ENCODE assay signal across 15 mouse cellular contexts in genomic region chr5:139600213-139600612, GRCm38 (mm10). TPM values are rescaled to one million over a fixed set of nuclear protein-coding genes. Genes with fewer than 3 reads are reported as not detected.
DNase-seq lines count a peak whose midpoint lies in the region; ATAC-seq lines count a peak whose summit lies in the region.
"Had no signal": no experiment of that assay in that cellular context is flagged by ENCODE, and none has a peak within 500 bp of the region (broad histone marks: within the 10 kb centered on the region; RNA-seq: fewer than 3 reads in every experiment).

No protein-coding gene starts in this region.

- H3K4me3 ChIP-seq in limb, embryonic 11.5 days (ENCODE audit: low read depth, low read length) = no peak overlapping the region
- H3K4me3 ChIP-seq in limb, embryonic 10.5 days = no peak overlapping the region
- no peak overlapping the region for H3K4me3 ChIP-seq in forebrain, embryonic 14.5 days (ENCODE audit: low read depth, low read length)
- H3K4me3 ChIP-seq in midbrain, embryonic 12.5 days = no peak overlapping the region
- H3K4me3 ChIP-seq: heart, adult 2 months; layer of hippocampus, adult 2 months had no signal

- H3K27me3 ChIP-seq in limb, embryonic 11.5 days (ENCODE audit: control insufficient read depth, insufficient read depth, low read length) = peaks cover 57% of the 10 kb centered on the region
- peaks cover 100% of the 10 kb centered on the region for H3K27me3 ChIP-seq in limb, embryonic 10.5 days (ENCODE audit: low read depth, poor library complexity, severe bottlenecking)
- H3K27me3 ChIP-seq in forebrain, embryonic 14.5 days (replicated peaks; ENCODE audit: control insufficient read depth, insufficient read depth, low read length) = peaks cover 17% of the 10 kb centered on the region
- peaks cover 73% of the 10 kb centered on the region for H3K27me3 ChIP-seq in midbrain, embryonic 12.5 days

- ATAC-seq in limb, embryonic 11.5 days (ENCODE audit: insufficient number of reproducible peaks, low FRiP score, low TSS enrichment, low read depth) = no peak
- ATAC-seq in forebrain, embryonic 14.5 days = no peak
- no peak for ATAC-seq in midbrain, embryonic 12.5 days (ENCODE audit: low FRiP score, low read depth)

- H3K9ac ChIP-seq in limb, embryonic 11.5 days (ENCODE audit: low read length) = no peak overlapping the region
- H3K9ac ChIP-seq in forebrain, embryonic 14.5 days (ENCODE audit: low read length) = no peak overlapping the region
- H3K9ac ChIP-seq in midbrain, embryonic 12.5 days (replicated peaks) = no peak overlapping the region

- 2% methylated on average over 15 of the region's 15 CpGs for WGBS in limb, embryonic 11.5 days
- WGBS in limb, embryonic 10.5 days = 3% methylated on average over 15 of the region's 15 CpGs
- WGBS in forebrain, embryonic 14.5 days = 4% methylated on average over 15 of the region's 15 CpGs
- 4% methylated on average over 15 of the region's 15 CpGs for WGBS in midbrain, embryonic 12.5 days

- H3K27ac ChIP-seq in limb, embryonic 11.5 days (replicated peaks; ENCODE audit: low read depth, low read length) = no peak overlapping the region
- H3K27ac ChIP-seq in limb, embryonic 10.5 days = no peak overlapping the region
- H3K27ac ChIP-seq in forebrain, embryonic 14.5 days (ENCODE audit: low read depth, low read length) = no peak overlapping the region
- H3K27ac ChIP-seq in midbrain, embryonic 12.5 days (replicated peaks) = peak overlapping the region; percentile 84; the same call in 1 of the 2 replicates
- H3K27ac ChIP-seq: heart, adult 2 months; layer of hippocampus, adult 2 months had no signal

- H3K9me3 ChIP-seq in limb, embryonic 11.5 days (ENCODE audit: control insufficient read depth, low read length) = no peaks in the 10 kb centered on the region
- H3K9me3 ChIP-seq in limb, embryonic 10.5 days (replicated peaks) = no peaks in the 10 kb centered on the region
- H3K9me3 ChIP-seq in forebrain, embryonic 14.5 days (replicated peaks; ENCODE audit: control insufficient read depth, low read length) = no peaks in the 10 kb centered on the region
- H3K9me3 ChIP-seq in midbrain, embryonic 12.5 days = no peaks in the 10 kb centered on the region

- H3K4me2 ChIP-seq in limb, embryonic 11.5 days (ENCODE audit: low read depth, severe bottlenecking) = no peak overlapping the region
- peak overlapping the region; percentile 43; the same call in 1 of the 2 replicates for H3K4me2 ChIP-seq in forebrain, embryonic 14.5 days (ENCODE audit: low read length)
- H3K4me2 ChIP-seq in midbrain, embryonic 12.5 days (replicated peaks) = peak overlapping the region; percentile 43

- no peaks in the 10 kb centered on the region for H3K36me3 ChIP-seq in limb, embryonic 11.5 days (ENCODE audit: control insufficient read depth, insufficient read depth, low read length)
- H3K36me3 ChIP-seq in limb, embryonic 10.5 days = no peaks in the 10 kb centered on the region
- H3K36me3 ChIP-seq in forebrain, embryonic 14.5 days (ENCODE audit: control insufficient read depth, insufficient read depth, low read length) = no peaks in the 10 kb centered on the region
- H3K36me3 ChIP-seq in midbrain, embryonic 12.5 days = no peaks in the 10 kb centered on the region

- peak; percentile 46 for DNase-seq in limb, embryonic 11.5 days (ENCODE audit: low spot score)
- DNase-seq in limb, embryonic 10.5 days (ENCODE audit: low spot score) = no peak
- no peak for DNase-seq in forebrain, embryonic 14.5 days (ENCODE audit: low spot score)
- DNase-seq in right cerebral cortex, adult 18-20 months = no peak
- DNase-seq in adrenal gland, adult 8-10 months = no peak
- DNase-seq in adipocyte (ENCODE audit: low spot score) = no peak
- DNase-seq: cerebellum, adult 9-11 months; heart, adult 2 months; heart, postnatal 4 days; thymus, postnatal 36 days had no signal

- H3K4me1 ChIP-seq in limb, embryonic 11.5 days (ENCODE audit: control insufficient read depth, insufficient read depth, low read length) = peaks cover 19% of the 10 kb centered on the region
- H3K4me1 ChIP-seq in limb, embryonic 10.5 days = peaks cover 47% of the 10 kb centered on the region
- H3K4me1 ChIP-seq in forebrain, embryonic 14.5 days (ENCODE audit: control insufficient read depth, insufficient read depth, low read length) = peaks cover 11% of the 10 kb centered on the region
- H3K4me1 ChIP-seq in midbrain, embryonic 12.5 days = peaks cover 31% of the 10 kb centered on the region

RNA-seq across cellular contexts. Expression of gene Uncx, which starts 56.9 kb away (rescaled TPM):
- 0.08 and 0.21 TPM in 2 replicates for polyA plus RNA-seq in limb, embryonic 11.5 days (2014; fragmentation: Nextera tagmentation; extraction: Ambion mirVana)
- 0.50 and 1.1 TPM in 2 replicates for polyA plus RNA-seq in limb, embryonic 10.5 days (2016; fragmentation: Nextera tagmentation; extraction: Ambion mirVana)
- polyA plus RNA-seq in forebrain, embryonic 14.5 days (2014; fragmentation: Nextera tagmentation; extraction: Ambion mirVana) = 2.3 and 3.5 TPM in 2 replicates
- 84.9 and 90.8 TPM in 2 replicates for polyA plus RNA-seq in midbrain, embryonic 12.5 days (2016; fragmentation: Nextera tagmentation; extraction: Ambion mirVana)
- total RNA-seq in adrenal gland, adult 8-10 months (2022) = not detected
- total RNA-seq: heart, adult 2 months; heart, postnatal 4 days; layer of hippocampus, adult 2 months; megakaryocyte-erythroid progenitor cell, adult 5-6 weeks had no signal
- polyA plus RNA-seq: heart, adult 2 months; lung, embryonic 14.5 days; spleen, adult 2 months had no signal

Comparison
In these comparisons a context has a peak if more than half of its experiments do, and no peak if none do; other contexts are left out.
1. RNA of gene Uncx, which starts 56.9 kb away (polyA plus RNA-seq): 84.9 to 90.8 TPM in midbrain, embryonic 12.5 days; 2.3 to 3.5 TPM in forebrain, embryonic 14.5 days, 0.50 to 1.1 TPM in limb, embryonic 10.5 days and 0.08 to 0.21 TPM in limb, embryonic 11.5 days; every median in the first group is over 10 times any median in the second.